Mouse (Mus musculus) adrenal gland, adult 8-10 months (tissue): ENCODE data around the gene Hs3st4. TPM values are rescaled to one million over a fixed set of nuclear protein-coding genes. Genes with fewer than 3 reads are reported as not detected.

ENCODE experiments used
- DNase-seq: peaks from one replicate; pipeline ENCODE4 v3.0.0; 2022
- total RNA-seq, 4 experiments: library from RNA; stranded (reverse); gene quantifications; 2 replicates each; pipeline ENCODE4 v1.2.4; 2022

Hs3st4 gene
- total RNA-seq, 4 experiments from 2014 or later: 0.06 to 0.09 TPM; not detected in 2

- no peak for DNase-seq
Measured at GRCm38 (mm10) chr7:124347218-124348017, 364.7 kb downstream of the Hs3st4 start.

GRCm38 (mm10) chr7:124354035-124354434 lies 371.4 kb downstream of the Hs3st4 start:
- no peak for DNase-seq

- DNase-seq: no peak
Measured at GRCm38 (mm10) chr7:124358068-124358467, 375.4 kb downstream of the Hs3st4 start.

GRCm38 (mm10) chr7:124359836-124360235 lies 377.2 kb downstream of the Hs3st4 start:
- DNase-seq: no peak

- no peak for DNase-seq
Measured at GRCm38 (mm10) chr7:124372297-124372696, 389.6 kb downstream of the Hs3st4 start.

GRCm38 (mm10) chr7:124372697-124373096 lies 390.0 kb downstream of the Hs3st4 start:
- DNase-seq: no peak

- DNase-seq: no peak
Measured at GRCm38 (mm10) chr7:124383489-124383888, 400.8 kb downstream of the Hs3st4 start.

GRCm38 (mm10) chr7:124399184-124399583 lies 416.5 kb downstream of the Hs3st4 start:
- DNase-seq: no peak

GRCm38 (mm10) chr7:124426951-124427350 lies 444.3 kb downstream of the Hs3st4 start:
- no peak for DNase-seq
